11 mouse cellular contexts compared by ENCODE assay signal in genomic region chr19:21805305-21805704, GRCm38 (mm10). TPM values are rescaled to one million over a fixed set of nuclear protein-coding genes. Genes with fewer than 3 reads are reported as not detected.
DNase-seq lines count a peak whose midpoint lies in the region; TF ChIP-seq lines count a peak whose summit lies in the region.
"Had no signal": no experiment of that assay in that cellular context is flagged by ENCODE, and none has a peak within 500 bp of the region (broad histone marks: within the 10 kb centered on the region; RNA-seq: fewer than 3 reads in every experiment).

No protein-coding gene starts in this region.

- no peak overlapping the region for H3K27ac ChIP-seq in kidney, adult 2 months (ENCODE audit: insufficient read depth, low read depth, low read length)
- no peak overlapping the region; the same call in 1 of the 2 replicates for H3K27ac ChIP-seq in left cerebral cortex, adult 2 months
- H3K27ac ChIP-seq: forebrain, embryonic 10.5 days; heart, embryonic 13.5 days; limb, embryonic 12.5 days had no signal

- intact Hi-C loops in left cerebral cortex, adult 2 months (cut with DNase I) = no loop called here

- 46% methylated on average over 3 of the region's 3 CpGs for WGBS in kidney, adult 2 months

- no peak for TF ChIP-seq POLR2A in kidney, adult 2 months (IDR thresholded peaks at IDR 0.05; ENCODE audit: low read depth, low read length)

- H3K4me3 ChIP-seq in kidney, adult 2 months (ENCODE audit: insufficient read depth, low read depth, low read length) = no peak overlapping the region
- H3K4me3 ChIP-seq in left cerebral cortex, adult 2 months = no peak overlapping the region
- H3K4me3 ChIP-seq: forebrain, embryonic 10.5 days; heart, embryonic 13.5 days; limb, embryonic 12.5 days had no signal

- H3K27me3 ChIP-seq in kidney, adult 2 months (replicated peaks; ENCODE audit: control insufficient read depth, insufficient read depth, low read length) = no peaks in the 10 kb centered on the region
- H3K27me3 ChIP-seq: heart, embryonic 13.5 days; limb, embryonic 12.5 days had no signal

- peak; percentile 60 for DNase-seq in kidney, adult 2 months
- DNase-seq in kidney, postnatal 10 days = no peak
- peak; percentile 32 to 35 for DNase-seq in urinary bladder, postnatal 36 days (ENCODE audit: low spot score in 2 of 2)
- no peak for DNase-seq in urinary bladder, postnatal 25 days (ENCODE audit: low spot score)
- peak; percentile 41 to 47 for DNase-seq in left cerebral cortex, adult 2 months (ENCODE audit: extremely low spot score in 1 of 2, low spot score in 2 of 2)
- DNase-seq in neural tube, embryonic 10.5 days (ENCODE audit: extremely low spot score, low spot score) = no peak
- DNase-seq in spleen, postnatal 36 days (ENCODE audit: low spot score in 2 of 2) = no peak
- DNase-seq: thymus, postnatal 25 days had no signal

- H3K36me3 ChIP-seq in kidney, adult 2 months (ENCODE audit: control insufficient read depth, insufficient read depth, low read length) = peaks cover 2% of the 10 kb centered on the region; the same call in 1 of the 2 replicates

- no peak for TF ChIP-seq CTCF in kidney, adult 2 months (conservative IDR thresholded peaks at IDR 0.05; ENCODE audit: insufficient read depth, insufficient read length, low read depth, low read length)
- TF ChIP-seq CTCF in left cerebral cortex, adult 2 months (IDR thresholded peaks at IDR 0.05) = no peak

- H3K4me1 ChIP-seq in kidney, adult 2 months (ENCODE audit: control insufficient read depth, insufficient read depth, low read length) = no peaks in the 10 kb centered on the region
- H3K4me1 ChIP-seq: forebrain, embryonic 10.5 days; limb, embryonic 12.5 days had no signal

RNA-seq across cellular contexts. Expression of gene Cemip2, which starts 27.2 kb away (rescaled TPM):
- 6.7 and 6.9 TPM in 2 replicates for polyA plus RNA-seq in kidney, adult 2 months (2012; rRNA removed)
- total RNA-seq in left cerebral cortex, adult 2 months (2021) = 10 to 100 TPM; 15.0 to 15.6 TPM

Comparison
In these comparisons a context has a peak if more than half of its experiments do, and no peak if none do; other contexts are left out.
1. DNase-seq: peak in kidney, adult 2 months (single experiment), urinary bladder, postnatal 36 days (2 of 2) and left cerebral cortex, adult 2 months (2 of 2); none in kidney, postnatal 10 days (single experiment), urinary bladder, postnatal 25 days (single experiment), neural tube, embryonic 10.5 days (single experiment) and spleen, postnatal 36 days (0 of 2).